Mouse (Mus musculus): ENCODE measurements around the gene Ube2o.

DNA sequence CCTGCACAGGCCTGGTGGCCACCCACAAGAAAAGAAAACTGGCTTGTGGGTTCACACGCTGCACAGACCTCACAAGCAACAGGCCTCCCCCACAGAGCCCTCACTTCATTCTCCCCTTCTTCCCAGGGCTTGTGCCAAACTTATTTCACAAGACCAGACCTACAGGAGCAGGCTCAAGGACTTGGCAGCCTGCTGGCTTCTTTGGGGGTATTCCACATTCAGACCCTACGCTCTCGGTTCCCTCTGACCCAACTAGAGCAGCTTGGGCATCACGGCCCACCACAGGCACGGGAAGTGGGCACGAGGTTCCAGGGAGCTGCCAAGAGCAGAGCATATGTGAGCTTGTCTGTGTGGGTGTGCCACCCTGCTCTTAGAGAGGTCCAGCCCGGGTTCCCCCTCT is 36.4 kb upstream of the Ube2o start:
- TF ChIP-seq CTCF (IDR thresholded peaks at IDR 0.05; ENCODE audit: low read depth, low read length): no peak
- TF ChIP-seq GATA1 (IDR thresholded peaks at IDR 0.05; ENCODE audit: borderline replicate concordance, low read length): no peak
- TF ChIP-seq GATA2 (IDR thresholded peaks at IDR 0.05; ENCODE audit: borderline replicate concordance, low read depth, low read length): no peak
- TF ChIP-seq POLR2AphosphoS5 (IDR thresholded peaks at IDR 0.05; ENCODE audit: insufficient replicate concordance, low read depth, low read length): no peak
- no peak for TF ChIP-seq TAL1 (conservative IDR thresholded peaks at IDR 0.05; ENCODE audit: low read depth, low read length)

All from G1E (cell line).